In genomic region chr9:78224418-78224817, GRCm38 (mm10) we compare ENCODE assay signal across 20 mouse cellular contexts. TPM values are rescaled to one million over a fixed set of nuclear protein-coding genes. Genes with fewer than 3 reads are reported as not detected.
"Had no signal": no experiment of that assay in that cellular context is flagged by ENCODE, and none has a peak within 500 bp of the region (broad histone marks: within the 10 kb centered on the region; RNA-seq: fewer than 3 reads in every experiment).

No protein-coding gene starts in this region.

- H3K4me1 ChIP-seq: midbrain, embryonic 13.5 days; midbrain, embryonic 15.5 days; neural tube, embryonic 12.5 days had no signal

- H3K9ac ChIP-seq: liver, embryonic 14.5 days; lung, embryonic 14.5 days; midbrain, embryonic 13.5 days; midbrain, embryonic 15.5 days; neural tube, embryonic 12.5 days had no signal

- H3K4me2 ChIP-seq: lung, embryonic 14.5 days; midbrain, embryonic 11.5 days; midbrain, embryonic 13.5 days; midbrain, embryonic 15.5 days; neural tube, embryonic 12.5 days had no signal

- H3K36me3 ChIP-seq: midbrain, embryonic 13.5 days; midbrain, embryonic 15.5 days; neural tube, embryonic 12.5 days had no signal

- H3K27ac ChIP-seq: liver, embryonic 14.5 days; midbrain, embryonic 13.5 days; midbrain, embryonic 15.5 days; neural tube, embryonic 12.5 days had no signal

- H3K4me3 ChIP-seq: megakaryocyte, embryonic 14.5 days; midbrain, embryonic 13.5 days; midbrain, embryonic 15.5 days; neural tube, embryonic 12.5 days had no signal

- H3K9me3 ChIP-seq: midbrain, embryonic 13.5 days; midbrain, embryonic 15.5 days; neural tube, embryonic 12.5 days had no signal

- ATAC-seq: midbrain, embryonic 13.5 days; midbrain, embryonic 15.5 days had no signal

- DNase-seq: lung, adult 18-20 months; lung, embryonic 14.5 days; lung, postnatal 10 days; lung, postnatal 4 days; right cerebral cortex, postnatal 14 days; spleen, adult 18-20 months; thymus, adult 18-20 months; thymus, postnatal 14 days; thymus, postnatal 36 days had no signal

- H3K27me3 ChIP-seq: midbrain, embryonic 13.5 days; midbrain, embryonic 15.5 days; neural tube, embryonic 12.5 days had no signal

RNA-seq across cellular contexts. Expression of gene Gsta1, which starts 6.0 kb away (rescaled TPM):
- polyA plus RNA-seq: lung, embryonic 14.5 days; lung, embryonic 16.5 days; midbrain, embryonic 11.5 days; midbrain, embryonic 13.5 days; midbrain, embryonic 15.5 days; midbrain, postnatal 0 days; neural tube, embryonic 12.5 days; neural tube, embryonic 14.5 days; testis, adult 2 months had no signal

RNA-seq across cellular contexts. Expression of gene Gm3776, which starts 32.5 kb away (rescaled TPM):
- polyA plus RNA-seq: liver, embryonic 14.5 days; lung, embryonic 14.5 days; lung, embryonic 16.5 days; midbrain, embryonic 11.5 days; midbrain, embryonic 13.5 days; midbrain, embryonic 15.5 days; midbrain, postnatal 0 days; neural tube, embryonic 12.5 days; neural tube, embryonic 14.5 days; testis, adult 2 months; thymus, postnatal 0 days had no signal
